Mouse (Mus musculus): ENCODE results near the gene Hist1h2bk.
A peak's percentile ranks its signal among the peaks of the same experiment; 100 is the strongest.
"Not testable (repeated sequence)": the region's sequence is repeated elsewhere in the genome, so short reads cannot be mapped to it uniquely, and the experiment has no call there.

Gene Hist1h2bk

DNA sequence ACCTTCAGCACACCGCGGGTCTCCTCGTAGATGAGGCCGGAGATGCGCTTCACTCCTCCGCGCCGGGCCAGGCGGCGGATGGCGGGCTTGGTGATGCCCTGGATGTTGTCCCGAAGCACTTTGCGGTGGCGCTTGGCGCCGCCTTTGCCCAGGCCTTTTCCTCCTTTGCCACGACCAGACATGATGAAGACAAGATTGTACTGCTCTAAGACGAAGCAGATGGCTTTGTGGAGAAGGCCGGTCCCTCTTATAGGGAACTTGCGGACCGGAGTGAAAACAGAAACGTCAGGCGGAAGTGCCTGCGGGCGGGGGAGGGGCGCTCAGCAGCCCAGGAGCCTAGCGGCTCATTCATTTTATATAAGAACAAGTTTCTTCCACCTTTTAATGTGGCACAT lies 5.5 kb downstream of the Hist1h2bk start, which contains the start of gene Hist1h4i:
TSS of gene Hist1h4i (minus strand) at position 221 of the 395 bp plus-strand sequence.
- peak; percentile 95 for DNase-seq (ENCODE audit: low spot score)

DNA sequence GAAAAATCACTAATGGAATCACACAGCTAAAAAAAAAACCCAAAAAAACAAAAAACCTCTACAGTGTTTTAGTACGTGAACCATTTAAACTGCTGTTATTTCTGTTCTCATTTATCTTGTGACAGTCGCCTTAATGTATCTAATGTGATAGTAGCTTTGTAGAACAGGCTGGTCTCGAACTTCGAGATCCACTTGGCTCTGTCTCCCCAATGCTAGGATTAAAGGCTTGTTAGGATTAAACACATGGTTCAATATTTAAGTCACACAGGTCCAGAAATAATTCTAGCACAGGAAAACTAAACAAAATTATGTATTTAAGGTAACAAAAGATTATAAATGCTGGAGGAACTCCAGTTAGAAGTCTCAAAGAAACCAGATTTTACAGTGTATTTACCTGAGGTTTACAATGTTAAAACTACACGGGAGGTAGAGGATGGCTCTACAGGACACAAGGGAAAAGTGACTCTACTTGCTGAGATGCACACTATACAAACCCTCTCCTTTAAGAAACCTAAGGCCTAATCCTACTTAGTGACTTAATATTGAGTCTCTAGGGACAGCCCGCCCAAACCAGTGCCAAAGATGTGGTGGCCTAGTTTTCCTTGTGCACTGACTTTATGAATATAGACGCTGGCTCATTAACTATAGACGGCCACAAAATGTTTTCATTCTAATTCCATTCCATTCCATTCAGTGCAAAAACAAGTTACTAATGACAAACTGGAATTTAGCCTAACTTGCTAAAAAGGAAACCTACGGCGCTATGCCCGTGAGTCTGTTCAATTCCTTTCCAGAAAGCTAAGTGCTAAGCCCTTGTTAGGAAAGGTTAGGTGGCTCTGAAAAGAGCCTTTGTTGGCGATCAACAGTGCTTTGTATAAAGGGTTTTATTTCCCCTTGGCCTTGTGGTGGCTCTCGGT lies 6.2 kb downstream of the Hist1h2bk start:
- DNase-seq (ENCODE audit: low spot score): no peak

DNA sequence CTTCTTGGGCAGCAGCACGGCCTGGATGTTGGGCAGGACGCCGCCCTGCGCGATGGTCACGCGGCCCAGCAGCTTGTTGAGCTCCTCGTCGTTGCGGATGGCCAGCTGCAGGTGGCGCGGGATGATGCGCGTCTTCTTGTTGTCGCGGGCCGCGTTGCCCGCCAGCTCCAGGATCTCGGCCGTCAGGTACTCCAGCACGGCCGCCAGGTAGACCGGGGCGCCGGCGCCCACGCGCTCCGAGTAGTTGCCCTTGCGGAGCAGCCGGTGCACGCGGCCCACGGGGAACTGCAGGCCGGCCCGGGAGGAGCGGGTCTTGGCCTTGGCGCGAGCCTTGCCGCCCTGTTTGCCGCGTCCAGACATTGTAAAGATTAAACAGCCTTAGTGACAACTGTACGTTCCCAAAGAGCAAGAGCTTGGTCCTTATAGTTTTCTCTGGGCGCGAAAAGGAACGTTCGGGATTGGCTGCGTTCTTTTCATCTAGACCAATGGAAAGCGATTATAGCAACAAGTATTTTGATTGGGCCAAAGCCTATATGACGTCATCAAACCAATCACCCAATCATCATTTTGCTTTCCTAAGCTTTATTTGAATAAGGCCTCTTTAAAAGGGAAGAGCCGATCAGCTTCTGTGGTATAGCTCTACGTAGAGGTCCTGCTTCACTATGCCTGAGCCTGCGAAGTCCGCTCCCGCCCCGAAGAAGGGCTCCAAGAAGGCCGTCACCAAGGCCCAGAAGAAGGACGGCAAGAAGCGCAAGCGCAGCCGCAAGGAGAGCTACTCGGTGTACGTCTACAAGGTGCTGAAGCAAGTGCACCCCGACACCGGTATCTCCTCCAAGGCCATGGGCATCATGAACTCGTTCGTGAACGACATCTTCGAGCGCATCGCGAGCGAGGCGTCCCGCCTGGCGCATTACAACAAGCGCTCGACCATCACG lies 7.2 kb downstream of the Hist1h2bk start, which contains the start of the genes Hist1h2ag and Hist1h2bj:
TSS of gene Hist1h2ag (minus strand) at position 377 of the 935 bp plus-strand sequence.
TSS of gene Hist1h2bj (plus strand) at position 647 of the 935 bp plus-strand sequence.
- peak; percentile 58 for DNase-seq (ENCODE audit: low spot score)

DNA sequence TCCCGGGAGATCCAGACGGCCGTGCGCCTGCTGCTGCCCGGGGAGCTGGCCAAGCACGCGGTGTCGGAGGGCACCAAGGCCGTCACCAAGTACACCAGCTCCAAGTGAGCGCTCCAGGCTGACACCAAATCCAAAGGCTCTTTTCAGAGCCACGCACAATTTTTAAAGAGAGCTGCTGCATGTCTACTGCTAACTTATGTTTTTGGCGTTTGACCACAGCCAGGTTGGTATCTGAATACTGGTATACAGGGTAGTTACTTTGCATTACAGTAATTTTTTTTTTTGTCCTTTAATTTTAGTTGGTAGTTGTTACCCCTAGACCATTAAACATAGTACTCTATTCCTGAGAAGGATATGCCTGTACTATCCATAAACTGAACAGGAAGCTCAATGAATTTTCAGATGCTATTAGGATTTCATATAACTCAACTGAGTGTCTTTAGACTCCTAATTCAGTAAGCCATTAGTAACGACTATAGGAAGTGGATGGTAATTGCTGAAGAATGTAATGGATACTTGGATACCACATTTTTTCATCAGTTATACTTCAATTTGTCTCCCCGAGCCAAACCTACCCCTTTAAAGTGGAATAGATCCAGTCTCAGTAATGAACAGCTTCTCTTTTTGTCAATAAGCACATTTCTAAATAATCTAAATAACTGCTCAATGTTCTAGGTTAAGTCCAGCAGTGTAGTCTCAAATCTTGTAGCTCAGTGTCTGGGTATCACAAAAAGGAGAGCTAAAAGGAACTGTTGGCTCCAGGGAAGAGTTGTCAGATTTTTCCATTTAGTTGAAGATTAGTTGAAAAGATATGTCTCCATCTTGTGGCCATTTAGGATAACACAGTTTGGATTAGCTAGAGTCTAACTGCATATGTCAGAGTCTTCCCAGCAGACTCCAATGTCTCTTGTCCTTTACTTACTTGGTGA lies 8.1 kb downstream of the Hist1h2bk start:
- DNase-seq (ENCODE audit: low spot score): no peak

DNA sequence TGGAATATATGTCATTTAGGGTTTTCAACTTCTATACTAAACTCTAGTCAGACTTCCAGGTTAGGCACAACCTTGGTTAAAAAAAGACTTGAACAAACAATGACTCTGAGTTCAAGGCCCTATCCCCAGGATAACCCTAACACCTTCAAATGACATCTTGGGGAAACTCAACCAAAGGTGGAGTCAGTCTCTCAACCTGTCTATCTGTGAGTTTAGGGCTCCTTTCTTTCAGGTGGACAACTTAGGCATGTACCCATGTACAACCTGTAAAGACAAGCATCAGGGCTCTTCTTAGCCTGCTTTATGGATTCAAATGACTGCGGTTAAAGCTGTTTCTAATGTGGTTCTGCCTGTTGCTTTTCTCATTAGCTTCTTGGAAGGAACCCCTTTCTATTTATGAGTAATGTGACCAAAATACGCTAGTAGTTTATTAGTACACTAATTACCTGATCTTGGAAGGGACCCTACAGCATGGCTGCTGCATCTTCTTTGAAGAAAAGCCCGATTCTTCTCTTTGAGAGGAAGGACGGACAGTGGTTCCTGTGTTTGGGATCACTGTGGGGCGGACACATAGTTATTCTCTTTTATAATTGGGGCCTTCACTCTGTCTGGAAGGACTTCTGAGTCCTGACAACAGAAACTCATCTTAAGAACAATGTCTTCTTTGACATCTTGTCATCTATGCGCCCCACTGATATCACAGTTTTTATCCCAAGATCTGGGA lies 8.9 kb downstream of the Hist1h2bk start:
- no peak for DNase-seq (ENCODE audit: low spot score)

DNA sequence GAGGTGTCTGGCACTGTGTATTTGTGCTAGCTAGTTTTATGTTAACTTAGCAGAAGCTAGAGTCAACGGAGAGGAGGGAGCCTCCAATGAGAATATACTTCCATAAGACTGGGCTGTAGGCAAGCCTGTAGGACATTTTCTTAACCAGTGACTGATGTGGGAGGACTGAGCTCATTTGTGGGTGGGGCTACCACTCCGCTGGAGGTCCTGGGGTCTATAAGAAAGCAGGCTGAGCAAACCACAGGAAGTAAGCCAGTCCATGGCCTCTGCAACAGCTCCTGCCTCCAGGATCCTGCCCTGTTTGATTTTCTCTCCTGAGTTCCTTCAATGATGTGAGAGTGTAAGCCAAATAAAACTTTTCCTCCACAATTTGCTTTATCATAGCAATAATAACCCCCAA lies 9.6 kb downstream of the Hist1h2bk start:
- DNase-seq (ENCODE audit: low spot score): no peak

DNA sequence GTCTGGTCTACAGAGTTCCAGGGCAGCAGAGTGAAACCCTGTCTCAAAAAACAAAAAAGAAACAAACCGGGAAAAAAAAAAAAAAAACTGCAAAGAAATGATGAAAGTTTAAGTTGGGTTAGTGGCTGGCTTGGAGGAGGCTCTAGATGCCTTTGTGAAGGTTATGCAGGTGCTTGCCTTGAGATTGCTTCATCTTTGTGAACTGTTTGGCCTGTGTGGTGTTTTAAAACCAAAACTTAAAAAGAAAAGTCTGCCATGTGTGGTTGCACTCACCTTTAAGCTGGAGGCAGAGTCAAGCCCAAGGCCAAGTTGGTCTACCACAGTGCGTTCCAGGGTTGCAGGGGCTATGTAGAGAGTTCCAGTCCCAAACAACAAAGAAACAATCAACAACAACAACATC lies 13.4 kb downstream of the Hist1h2bk start:
- DNase-seq (ENCODE audit: low spot score): no peak

DNA sequence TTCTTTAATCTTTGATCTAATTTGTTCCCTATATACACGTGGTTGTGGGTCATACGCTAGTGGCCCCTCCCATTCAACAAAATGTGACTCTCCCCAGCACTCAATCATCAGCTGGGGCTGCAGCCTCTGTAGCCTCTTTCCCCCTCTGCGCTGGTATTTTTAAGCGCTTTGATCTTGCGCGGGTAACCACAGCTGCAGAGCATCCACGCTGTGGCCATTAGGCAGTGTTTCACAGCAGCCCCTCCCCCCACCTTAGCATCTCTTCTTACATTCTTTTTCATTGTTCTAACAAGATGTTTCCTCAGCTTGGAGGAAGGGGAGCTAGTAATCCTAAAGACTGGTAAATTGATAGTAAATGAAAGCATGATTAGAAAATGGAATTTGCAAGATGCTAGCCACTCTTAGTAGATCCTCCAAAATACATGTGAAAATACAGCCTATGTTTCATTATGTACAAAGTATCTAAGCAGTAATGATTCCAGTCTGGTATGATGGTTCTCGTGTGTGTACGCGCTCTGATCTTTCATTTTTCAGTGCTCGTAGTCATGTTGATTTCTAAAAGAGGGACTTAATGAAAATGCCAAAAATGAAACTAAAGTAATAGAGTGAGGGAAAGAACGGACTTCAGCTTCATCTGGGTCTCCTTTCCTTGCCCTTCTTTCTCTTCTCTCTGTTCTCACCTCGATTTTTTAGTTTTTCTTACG lies 14.2 kb downstream of the Hist1h2bk start:
- DNase-seq (ENCODE audit: low spot score): no peak

DNA sequence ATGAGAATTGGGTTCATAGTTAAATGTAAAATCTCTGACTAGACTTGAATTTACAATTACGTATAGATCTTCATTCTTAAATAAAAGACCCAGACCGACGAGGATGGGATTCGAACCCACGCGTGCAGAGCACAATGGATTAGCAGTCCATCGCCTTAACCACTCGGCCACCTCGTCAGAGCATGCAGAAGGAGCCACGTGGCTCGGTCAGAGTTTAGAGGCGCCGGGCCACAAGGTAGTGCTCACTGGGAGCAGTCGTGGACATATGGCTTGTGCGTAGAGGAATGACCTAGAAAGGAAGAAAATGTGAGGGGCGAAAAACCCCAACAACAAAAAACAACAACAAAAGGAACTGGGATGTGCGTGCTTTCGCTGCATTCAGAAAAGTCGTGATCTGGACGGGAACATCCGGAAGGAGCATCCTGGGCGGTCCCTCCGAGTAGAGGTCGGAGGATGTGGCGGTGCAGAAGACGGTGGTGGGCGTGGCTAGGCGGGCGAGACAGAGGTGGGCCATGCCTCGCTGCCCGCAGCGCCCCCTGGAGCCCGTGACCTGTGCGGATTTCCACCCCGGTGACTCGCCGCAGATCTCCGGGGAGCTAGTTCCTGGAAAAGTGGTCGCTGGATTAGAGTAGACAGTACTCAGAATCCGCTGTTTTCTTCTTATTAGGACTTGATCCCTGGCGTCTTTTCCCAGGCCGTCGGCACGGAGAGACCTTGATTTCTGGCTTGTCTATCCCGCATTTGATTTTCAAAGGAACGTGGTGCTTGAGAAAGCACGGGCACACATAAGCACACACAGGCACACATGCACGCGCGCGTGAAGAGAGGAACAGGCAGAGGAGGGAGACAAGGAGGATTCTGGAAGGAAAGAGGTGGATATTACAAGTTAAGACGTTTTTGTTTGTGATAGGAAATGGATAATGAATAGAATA lies 15.2 kb downstream of the Hist1h2bk start:
- DNase-seq (ENCODE audit: low spot score): peak; percentile 90

DNA sequence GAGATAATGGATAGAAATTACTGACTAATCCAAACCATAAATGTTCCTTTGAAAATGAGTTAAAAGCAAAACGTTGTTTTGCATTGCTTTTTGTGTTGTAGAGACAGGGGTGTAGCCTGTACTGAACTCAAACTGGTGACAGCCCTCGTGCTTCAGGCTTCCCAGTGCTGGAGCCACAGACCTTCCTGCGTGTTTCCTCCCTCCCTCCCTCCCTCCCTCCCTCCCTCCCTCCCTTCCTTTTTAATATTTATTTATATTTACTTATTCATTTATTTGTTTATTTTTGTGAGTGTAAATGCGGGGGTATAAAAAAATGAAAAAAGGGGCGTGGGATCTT lies 15.8 kb downstream of the Hist1h2bk start:
- DNase-seq (ENCODE audit: low spot score): no peak

DNA sequence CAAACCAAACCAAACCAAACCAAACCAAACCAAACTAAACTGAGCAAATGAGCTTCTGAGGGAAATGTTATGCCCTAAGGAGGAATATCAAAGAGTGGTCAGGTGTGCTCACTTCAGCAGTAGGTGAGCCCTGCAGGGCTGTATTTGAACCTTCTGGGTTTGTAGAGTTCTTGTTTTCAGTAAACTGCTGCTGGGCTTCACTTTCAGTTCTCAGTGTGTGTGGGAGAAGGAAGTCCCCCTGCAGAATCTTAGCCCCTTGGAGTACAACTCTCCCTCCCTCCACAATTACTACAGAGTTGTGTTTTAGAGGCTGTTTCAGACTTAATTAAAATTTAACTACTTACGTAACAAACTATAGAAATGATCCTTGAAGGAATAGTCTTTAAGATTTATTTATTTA lies 18.1 kb downstream of the Hist1h2bk start:
- DNase-seq (ENCODE audit: low spot score): no peak

DNA sequence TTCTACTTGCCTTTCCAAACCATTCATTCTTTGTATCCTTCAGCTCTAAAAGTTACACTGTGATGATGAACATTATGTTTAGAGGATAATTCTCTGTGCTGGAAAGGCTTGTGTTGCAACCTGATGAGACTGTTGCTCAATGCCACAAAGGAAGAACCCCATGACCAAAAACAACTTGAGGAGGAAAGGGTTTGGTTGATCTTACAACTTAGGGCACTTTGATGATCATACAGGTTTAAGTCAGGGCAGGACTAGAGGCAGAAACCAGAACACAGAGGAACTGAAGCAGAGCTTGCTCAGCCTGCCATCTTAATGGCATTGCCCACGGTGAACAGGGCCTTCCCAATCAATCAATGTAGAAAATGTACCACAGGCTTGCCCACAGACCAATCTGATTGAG lies 25.8 kb downstream of the Hist1h2bk start:
- no peak for DNase-seq (ENCODE audit: low spot score)

DNA sequence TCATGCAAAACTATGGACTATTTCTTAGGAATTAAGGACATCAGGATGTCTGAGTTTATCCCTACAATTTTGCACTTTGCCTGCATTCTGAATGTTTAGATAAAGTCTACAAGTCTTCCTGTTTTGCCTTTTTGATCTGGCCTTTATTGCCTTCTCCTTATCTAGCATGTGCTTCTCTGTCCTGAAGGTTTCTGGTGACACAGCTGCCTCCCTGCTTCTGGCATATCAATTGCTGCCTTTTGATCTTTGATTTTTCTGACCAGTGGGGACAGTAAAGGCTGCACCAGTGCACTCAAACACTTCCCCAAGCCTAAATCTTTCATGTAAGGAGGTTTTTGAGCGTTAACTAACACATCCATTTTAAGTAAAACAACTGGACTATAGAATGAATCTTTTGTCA lies 27.8 kb downstream of the Hist1h2bk start:
- DNase-seq (ENCODE audit: low spot score): no peak

DNA sequence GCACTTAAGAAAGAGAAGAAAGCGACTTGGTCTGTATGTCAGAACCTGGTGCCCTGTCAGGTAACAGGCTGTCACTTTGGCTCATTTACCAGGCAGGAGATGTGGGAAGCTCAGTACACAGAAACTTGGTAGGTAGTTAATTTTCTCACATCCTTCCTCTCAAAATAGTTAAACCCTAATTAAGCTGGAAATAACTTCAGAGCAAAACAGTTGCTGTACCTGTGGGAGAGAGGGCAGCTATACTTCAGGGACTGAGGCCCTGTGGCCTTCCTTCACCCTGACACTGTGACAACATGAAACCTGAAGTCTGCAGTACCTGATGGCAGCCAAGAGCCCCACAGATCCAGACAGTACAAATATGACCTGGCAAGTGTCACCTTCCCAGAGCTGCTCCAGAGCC lies 48.5 kb downstream of the Hist1h2bk start, which contains the start of gene Vmn1r188:
TSS of gene Vmn1r188 (plus strand) at position 301 of the 400 bp plus-strand sequence.
- not testable (repeated sequence) for DNase-seq (ENCODE audit: low spot score)
